Mouse (Mus musculus) embryonic facial prominence, embryonic 10.5 days (tissue): ENCODE measurements at regions not wholly inside any gene's neighbourhood (a gene's known extent, or its start where the extent isn't known, plus 50 kb on each side); places are given as distances from the start of the nearest gene placed in this dataset.

ENCODE experiments used
- DNase-seq: peaks from one replicate; pipeline ENCODE4 v3.0.0-alpha.2; 2017; ENCODE audit warnings: low spot score
- H3K27ac ChIP-seq: fragments of 300-500 bp; sonication (generic); replicated peaks from 2 replicates; pipeline ENCODE4 v1.5.1; 2016; ENCODE audit warnings: mild to moderate bottlenecking
- H3K27me3 ChIP-seq: fragments of 300-500 bp; sonication (generic); replicated peaks from 2 replicates; pipeline ENCODE4 v1.6.1; 2016; ENCODE audit warnings: low read depth, mild to moderate bottlenecking; ENCODE audit not compliant: poor library complexity, severe bottlenecking
- H3K36me3 ChIP-seq: fragments of 300-500 bp; sonication (generic); replicated peaks from 2 replicates; pipeline ENCODE4 v1.6.1; 2016; ENCODE audit warnings: mild to moderate bottlenecking, moderate library complexity
- H3K4me1 ChIP-seq: fragments of 300-500 bp; sonication (generic); 2 replicates; pipeline ENCODE4 v1.6.1; 2016
- H3K4me3 ChIP-seq: fragments of 300-500 bp; sonication (generic); 2 replicates; pipeline ENCODE4 v1.5.1; 2016; ENCODE audit warnings: mild to moderate bottlenecking, moderate library complexity
- H3K9me3 ChIP-seq: fragments of 300-500 bp; sonication (generic); 2 replicates; pipeline ENCODE4 v1.6.1; 2016; ENCODE audit warnings: mild to moderate bottlenecking
- WGBS: fragments of 180-500 bp; shearing (Covaris S2); methylation state at CpG from one replicate; pipeline ENCODE4 v1.1.7; 2016; 5-methylcytosine and 5-hydroxymethylcytosine counted together

DNA sequence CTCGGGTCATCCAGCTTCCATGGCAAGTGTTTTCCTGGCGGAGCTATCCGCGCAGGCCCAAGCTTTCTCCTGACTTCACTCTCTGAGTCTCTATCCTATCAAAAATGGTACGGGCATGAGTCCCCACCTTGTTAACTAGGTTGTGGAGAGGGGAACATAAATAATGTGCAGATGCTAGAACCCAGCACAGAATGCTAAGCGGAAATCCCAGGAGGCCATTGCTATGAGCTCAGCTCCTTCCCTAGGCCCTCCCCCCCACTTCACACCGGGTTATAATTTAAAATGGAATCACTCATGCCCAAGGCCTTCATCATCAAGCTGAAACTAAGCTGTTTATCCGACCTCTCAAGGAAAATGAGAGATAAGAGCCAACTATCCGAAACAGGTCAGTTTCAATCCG lies 60.4 kb upstream of the Cd83 start:
- H3K27ac ChIP-seq: no peak overlapping the region
- peaks cover 4% of the 10 kb centered on the region; the same call in 1 of the 2 replicates for H3K4me1 ChIP-seq
- no peak for DNase-seq
- H3K27me3 ChIP-seq: peaks cover 5% of the 10 kb centered on the region; the same call in 1 of the 2 replicates
- no peaks in the 10 kb centered on the region for H3K9me3 ChIP-seq
- 89% methylated on average over 10 of the region's 10 CpGs for WGBS
- H3K4me3 ChIP-seq: no peak overlapping the region
- H3K36me3 ChIP-seq: no peaks in the 10 kb centered on the region

DNA sequence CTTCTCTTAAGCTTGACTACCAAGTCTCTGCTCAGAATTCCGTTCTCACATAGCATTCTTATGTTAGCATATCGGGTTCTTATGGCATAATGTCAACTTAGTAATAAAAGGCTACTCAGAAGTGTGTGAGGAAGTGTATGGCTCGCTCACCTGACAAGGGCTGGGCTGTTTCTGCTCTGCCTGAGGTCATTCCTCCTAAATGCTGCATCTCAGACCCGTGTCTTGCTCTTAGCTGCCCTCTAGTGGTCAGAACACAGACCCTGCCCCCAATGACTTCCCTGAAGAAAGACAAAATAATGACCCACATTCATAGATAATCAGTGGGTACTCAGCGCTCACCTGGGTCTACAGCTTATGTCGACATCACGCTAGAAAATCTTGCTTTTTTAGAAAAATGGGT lies 58.9 kb upstream of the Cd83 start:
- Histone ChIP-seq H3K4me1 (0 out of 2 replicates have a peak, but pooled peaks cover 4% of the 10 kb centered on the region), H3K27ac (no peak overlapping the region), H3K27me3 (peaks cover 5% of the 10 kb centered on the region; the same call in 1 of the 2 replicates), H3K36me3 (no peaks in the 10 kb centered on the region), H3K4me3 (no peak overlapping the region), H3K9me3 (no peaks in the 10 kb centered on the region)
- 28% methylated on average over 7 of the region's 7 CpGs for WGBS
- peak; percentile 66 for DNase-seq

- H3K4me1 ChIP-seq: 0 out of 2 replicates have a peak, but pooled peaks cover 4% of the 10 kb centered on the region
- 81% methylated on average over 13 of the region's 13 CpGs for WGBS
- no peak for DNase-seq
- H3K9me3 ChIP-seq: no peaks in the 10 kb centered on the region
- no peaks in the 10 kb centered on the region for H3K36me3 ChIP-seq
- H3K4me3 ChIP-seq: no peak overlapping the region
- peaks cover 5% of the 10 kb centered on the region; the same call in 1 of the 2 replicates for H3K27me3 ChIP-seq
- H3K27ac ChIP-seq: no peak overlapping the region
These were observed 57.7 kb upstream of the Cd83 start for GRCm38 (mm10) chr13:43726895-43727341.

DNA sequence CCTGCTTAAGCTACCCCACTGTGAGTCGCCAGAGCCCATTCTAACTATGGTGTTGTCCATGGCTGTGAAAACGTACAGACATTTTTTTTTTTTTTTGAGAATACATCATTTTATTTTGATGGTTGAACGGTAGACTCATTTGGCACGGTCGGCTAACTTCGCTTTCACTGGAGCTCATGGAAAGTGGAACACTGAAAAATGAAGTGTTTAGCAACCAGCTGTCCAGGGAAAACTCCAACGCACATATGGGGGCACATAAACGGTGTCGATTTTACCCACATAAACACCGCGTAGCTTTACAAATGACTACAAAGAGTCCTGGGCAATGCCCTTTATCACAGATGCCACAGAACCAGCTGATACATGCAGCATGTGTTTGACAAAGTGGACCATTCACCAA lies 55.0 kb upstream of the Cd83 start:
- H3K36me3 ChIP-seq: no peaks in the 10 kb centered on the region
- DNase-seq: no peak
- H3K4me1 ChIP-seq: 0 out of 2 replicates have a peak, but pooled peaks cover 4% of the 10 kb centered on the region
- H3K9me3 ChIP-seq: no peaks in the 10 kb centered on the region
- no peaks in the 10 kb centered on the region for H3K27me3 ChIP-seq
- no peak overlapping the region for H3K4me3 ChIP-seq
- no peak overlapping the region for H3K27ac ChIP-seq
- WGBS: 93% methylated on average over 11 of the region's 11 CpGs

DNA sequence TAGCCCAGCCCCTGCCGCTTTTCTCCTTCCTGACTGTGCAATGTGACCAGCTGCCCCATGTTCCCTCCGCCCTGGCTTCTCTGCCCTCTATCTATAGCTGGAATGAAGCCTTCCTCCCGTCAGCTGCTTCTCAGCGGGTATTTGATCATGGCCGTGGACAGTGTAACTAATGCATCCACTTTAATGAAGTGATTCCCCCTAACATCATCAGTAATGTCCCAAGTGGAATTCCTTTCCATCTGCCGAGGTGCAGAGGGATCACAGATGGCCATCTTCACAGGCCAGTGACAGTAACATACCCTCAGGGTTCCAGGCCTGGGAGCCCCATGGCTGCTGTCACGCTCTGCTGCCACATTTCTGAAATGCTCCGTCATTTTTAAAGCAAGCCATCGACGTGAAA lies 51.5 kb upstream of the Cd83 start:
- H3K9me3 ChIP-seq: no peaks in the 10 kb centered on the region
- no peak overlapping the region for H3K27ac ChIP-seq
- H3K36me3 ChIP-seq: no peaks in the 10 kb centered on the region
- H3K27me3 ChIP-seq: no peaks in the 10 kb centered on the region
- no peak overlapping the region for H3K4me3 ChIP-seq
- H3K4me1 ChIP-seq: no peaks in the 10 kb centered on the region
- DNase-seq: no peak
- WGBS: 75% methylated on average over 10 of the region's 10 CpGs

DNA sequence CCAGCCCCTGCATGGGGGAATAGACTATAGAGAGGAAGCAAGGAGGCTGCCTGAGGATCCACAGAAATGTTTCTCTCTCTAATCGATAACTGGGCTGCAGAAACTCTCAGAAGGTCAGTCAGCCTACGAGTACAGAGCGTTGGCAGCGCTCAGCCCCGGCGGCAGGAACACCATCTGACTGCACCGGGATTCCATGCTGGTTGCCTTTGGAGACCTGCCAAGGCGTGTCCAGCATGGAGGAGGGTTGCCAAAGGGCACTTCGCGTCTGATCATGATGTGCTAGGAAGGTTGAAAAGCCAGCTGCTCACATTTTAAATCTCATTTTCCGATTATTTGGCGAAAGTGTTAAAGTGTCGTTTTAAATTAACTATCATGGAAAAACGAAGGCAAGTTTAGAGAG lies 49.9 kb upstream of the Cd83 start:
- 90% methylated on average over 14 of the region's 14 CpGs for WGBS
- no peak overlapping the region for H3K4me3 ChIP-seq

More for the DNA sequence above, 49.9 kb upstream of the Cd83 start:
- no peaks in the 10 kb centered on the region for H3K9me3 ChIP-seq
- H3K27ac ChIP-seq: no peak overlapping the region
- H3K27me3 ChIP-seq: no peaks in the 10 kb centered on the region
- H3K36me3 ChIP-seq: no peaks in the 10 kb centered on the region
- no peak for DNase-seq
- no peaks in the 10 kb centered on the region for H3K4me1 ChIP-seq
